Mouse (Mus musculus): Measurements from ENCODE around the gene Prmt9. TPM values are rescaled to one million over a fixed set of nuclear protein-coding genes. Genes with fewer than 3 reads are reported as not detected.

Gene Prmt9
- polyA plus RNA-seq, 1 experiment from 2014 or later: 22.0 TPM

GRCm38 (mm10) chr8:77545616-77546015, 3.6 kb upstream of the Prmt9 start:
- DNase-seq (no peak), ATAC-seq (ENCODE audit: insufficient read depth) (no peak)
- Histone ChIP-seq H3K4me3 (ENCODE audit: low read depth, low read length) (no peak overlapping the region), H3K27ac (ENCODE audit: low read depth) (no peak overlapping the region), H3K9me3 (ENCODE audit: low read depth, low read length) (no peaks in the 10 kb centered on the region), H3K27me3 (ENCODE audit: insufficient read depth, low read length) (no peaks in the 10 kb centered on the region), H3K9ac (no peak overlapping the region), H3K4me2 (no peak overlapping the region), H3K36me3 (ENCODE audit: insufficient read depth) (no peaks in the 10 kb centered on the region), H3K4me1 (ENCODE audit: insufficient read depth) (no peaks in the 10 kb centered on the region)
- no peak for TF ChIP-seq CTCF (IDR thresholded peaks at IDR 0.05; ENCODE audit: low read depth)
- WGBS: 81% methylated on average over 4 of the region's 4 CpGs

- H3K4me3 ChIP-seq (ENCODE audit: low read depth, low read length): peak overlapping the region; percentile 84
- TF ChIP-seq CTCF (IDR thresholded peaks at IDR 0.05; ENCODE audit: low read depth): peak; percentile 73
- ATAC-seq (ENCODE audit: insufficient read depth) (no peak), DNase-seq (peak; percentile 81)
- WGBS: 16% methylated on average over 7 of the region's 7 CpGs
- peak overlapping the region; percentile 92 for H3K4me2 ChIP-seq
- H3K27me3 ChIP-seq (ENCODE audit: insufficient read depth, low read length): no peaks in the 10 kb centered on the region
- H3K27ac ChIP-seq (ENCODE audit: low read depth): peak overlapping the region; percentile 85; the same call in 1 of the 2 replicates
- H3K9me3 ChIP-seq (ENCODE audit: low read depth, low read length): no peaks in the 10 kb centered on the region
- H3K9ac ChIP-seq: peak overlapping the region; percentile 88
- no peaks in the 10 kb centered on the region for H3K4me1 ChIP-seq (ENCODE audit: insufficient read depth)
- H3K36me3 ChIP-seq (ENCODE audit: insufficient read depth): peaks cover 26% of the 10 kb centered on the region
Measured at GRCm38 (mm10) chr8:77549881-77550580, 834 bp downstream of the Prmt9 start.

GRCm38 (mm10) chr8:77552491-77552890, 3.3 kb downstream of the Prmt9 start:
- WGBS: 94% methylated on average over 3 of the region's 3 CpGs
- DNase-seq (no peak), ATAC-seq (ENCODE audit: insufficient read depth) (no peak)
- Histone ChIP-seq H3K4me3 (ENCODE audit: low read depth, low read length) (no peak overlapping the region), H3K4me2 (no peak overlapping the region), H3K9me3 (ENCODE audit: low read depth, low read length) (no peaks in the 10 kb centered on the region), H3K27me3 (ENCODE audit: insufficient read depth, low read length) (no peaks in the 10 kb centered on the region), H3K36me3 (ENCODE audit: insufficient read depth) (peaks cover 47% of the 10 kb centered on the region), H3K4me1 (ENCODE audit: insufficient read depth) (no peaks in the 10 kb centered on the region), H3K9ac (no peak overlapping the region), H3K27ac (ENCODE audit: low read depth) (no peak overlapping the region)
- TF ChIP-seq CTCF (IDR thresholded peaks at IDR 0.05; ENCODE audit: low read depth): no peak

- H3K9ac ChIP-seq: no peak overlapping the region
- DNase-seq (no peak), ATAC-seq (ENCODE audit: insufficient read depth) (no peak)
- H3K4me1 ChIP-seq (ENCODE audit: insufficient read depth): no peaks in the 10 kb centered on the region
- H3K9me3 ChIP-seq (ENCODE audit: low read depth, low read length): no peaks in the 10 kb centered on the region
- H3K36me3 ChIP-seq (ENCODE audit: insufficient read depth): peaks cover 73% of the 10 kb centered on the region
- no peak overlapping the region for H3K4me3 ChIP-seq (ENCODE audit: low read depth, low read length)
- WGBS: 74% methylated on average over 3 of the region's 3 CpGs
- TF ChIP-seq CTCF (IDR thresholded peaks at IDR 0.05; ENCODE audit: low read depth): no peak
- no peaks in the 10 kb centered on the region for H3K27me3 ChIP-seq (ENCODE audit: insufficient read depth, low read length)
- no peak overlapping the region for H3K4me2 ChIP-seq
- H3K27ac ChIP-seq (ENCODE audit: low read depth): no peak overlapping the region
Measured at GRCm38 (mm10) chr8:77561441-77561840, 12.2 kb downstream of the Prmt9 start.

GRCm38 (mm10) chr8:77574229-77574628, 25.0 kb downstream of the Prmt9 start:
- Histone ChIP-seq H3K4me2 (no peak overlapping the region), H3K4me1 (ENCODE audit: insufficient read depth) (no peaks in the 10 kb centered on the region), H3K9me3 (ENCODE audit: low read depth, low read length) (no peaks in the 10 kb centered on the region), H3K4me3 (ENCODE audit: low read depth, low read length) (no peak overlapping the region), H3K27me3 (ENCODE audit: insufficient read depth, low read length) (no peaks in the 10 kb centered on the region), H3K27ac (ENCODE audit: low read depth) (no peak overlapping the region), H3K36me3 (ENCODE audit: insufficient read depth) (peaks cover 52% of the 10 kb centered on the region), H3K9ac (no peak overlapping the region)
- ATAC-seq (ENCODE audit: insufficient read depth) (no peak), DNase-seq (peak; percentile 37)
- peak; percentile 54 for TF ChIP-seq CTCF (IDR thresholded peaks at IDR 0.05; ENCODE audit: low read depth)
- 80% methylated on average over 5 of the region's 5 CpGs for WGBS

- H3K36me3 ChIP-seq (ENCODE audit: insufficient read depth): peaks cover 53% of the 10 kb centered on the region
Measured at GRCm38 (mm10) chr8:77577674-77578073, 28.5 kb downstream of the Prmt9 start.

GRCm38 (mm10) chr8:77584174-77584573, 35.0 kb downstream of the Prmt9 start:
- DNase-seq: no peak
- no peak overlapping the region for H3K4me2 ChIP-seq
- H3K9ac ChIP-seq: no peak overlapping the region
- WGBS: 84% methylated on average over 4 of the region's 4 CpGs
- no peak for TF ChIP-seq CTCF (IDR thresholded peaks at IDR 0.05; ENCODE audit: low read depth)
- H3K27ac ChIP-seq (ENCODE audit: low read depth): no peak overlapping the region
- H3K36me3 ChIP-seq (ENCODE audit: insufficient read depth): peaks cover 25% of the 10 kb centered on the region
- ATAC-seq (ENCODE audit: insufficient read depth): no peak
- H3K9me3 ChIP-seq (ENCODE audit: low read depth, low read length): no peaks in the 10 kb centered on the region
- H3K4me3 ChIP-seq (ENCODE audit: low read depth, low read length): no peak overlapping the region
- H3K4me1 ChIP-seq (ENCODE audit: insufficient read depth): no peaks in the 10 kb centered on the region
- H3K27me3 ChIP-seq (ENCODE audit: insufficient read depth, low read length): no peaks in the 10 kb centered on the region

More at GRCm38 (mm10) chr8:77577674-77578073, 28.5 kb downstream of the Prmt9 start:
- no peak overlapping the region for H3K4me2 ChIP-seq
- no peak for ATAC-seq (ENCODE audit: insufficient read depth)
- no peak overlapping the region for H3K4me3 ChIP-seq (ENCODE audit: low read depth, low read length)
- no peaks in the 10 kb centered on the region for H3K27me3 ChIP-seq (ENCODE audit: insufficient read depth, low read length)
- TF ChIP-seq CTCF (IDR thresholded peaks at IDR 0.05; ENCODE audit: low read depth): no peak
- no peaks in the 10 kb centered on the region for H3K9me3 ChIP-seq (ENCODE audit: low read depth, low read length)
- no peak overlapping the region for H3K9ac ChIP-seq
- H3K4me1 ChIP-seq (ENCODE audit: insufficient read depth): no peaks in the 10 kb centered on the region
- no peak overlapping the region for H3K27ac ChIP-seq (ENCODE audit: low read depth)
- no peak for DNase-seq
- WGBS: 90% methylated on average over 7 of the region's 7 CpGs

All from lung, embryonic 14.5 days (tissue).